Mouse (Mus musculus): Measurements from ENCODE around the gene Fbxw19.
"Not testable (repeated sequence)": the region's sequence is repeated elsewhere in the genome, so short reads cannot be mapped to it uniquely, and the experiment has no call there.

The Fbxw19 gene

DNA sequence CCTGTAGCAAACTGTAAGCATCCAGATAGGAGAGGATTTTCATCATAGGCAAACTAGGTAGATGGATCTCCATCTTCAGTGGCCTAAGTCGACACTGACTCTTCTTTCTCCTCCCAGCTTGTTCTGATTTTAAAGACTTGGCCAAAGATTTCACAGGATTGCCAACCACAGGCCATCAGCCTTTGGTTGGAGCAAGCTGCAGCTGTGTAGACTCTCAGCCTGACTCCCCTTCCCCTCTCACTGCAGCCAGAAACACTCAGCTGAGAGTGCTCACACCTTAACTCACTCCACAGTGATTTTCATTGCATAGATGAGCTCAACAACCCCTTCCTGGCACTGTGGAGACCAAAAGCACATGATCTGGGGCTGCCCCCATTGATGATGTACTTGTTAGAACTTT is at the start of gene Fbxw19:
Fbxw19 (minus strand) TSS at position 101 of the 400 bp plus-strand sequence.
- DNase-seq: not testable (repeated sequence)

DNA sequence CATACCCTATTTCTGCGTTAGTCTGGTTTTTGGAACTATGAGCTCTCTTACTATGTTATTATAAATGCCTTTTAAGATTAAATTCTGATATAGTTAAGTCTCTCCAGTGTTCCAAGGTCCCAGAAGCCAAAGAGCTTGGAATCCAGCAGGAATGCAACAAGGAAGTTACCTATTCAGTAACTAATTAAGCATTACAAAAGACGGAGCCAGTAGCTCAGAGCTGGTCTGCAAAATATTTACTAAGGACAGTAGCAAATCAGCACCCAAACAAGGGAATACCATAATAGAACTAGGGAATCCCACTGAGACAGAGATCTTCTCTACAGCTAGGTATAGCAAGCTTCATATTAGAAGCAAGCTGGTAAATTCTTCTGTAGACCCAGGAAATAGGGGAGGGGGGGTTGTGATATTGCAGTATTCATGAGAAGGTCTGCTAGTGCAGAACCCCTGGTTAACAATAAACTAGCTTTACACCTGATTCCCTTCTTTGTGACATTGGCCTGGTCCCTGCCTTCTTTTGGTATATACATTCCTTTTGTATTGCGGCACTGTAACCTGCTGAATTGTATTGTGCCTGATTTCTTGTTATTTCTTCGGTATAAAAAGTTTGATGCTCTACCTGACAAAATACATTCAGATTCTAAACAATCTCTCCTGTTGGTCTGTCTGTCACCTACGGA is 27.9 kb upstream of the Fbxw19 start:
- DNase-seq: no peak

DNA sequence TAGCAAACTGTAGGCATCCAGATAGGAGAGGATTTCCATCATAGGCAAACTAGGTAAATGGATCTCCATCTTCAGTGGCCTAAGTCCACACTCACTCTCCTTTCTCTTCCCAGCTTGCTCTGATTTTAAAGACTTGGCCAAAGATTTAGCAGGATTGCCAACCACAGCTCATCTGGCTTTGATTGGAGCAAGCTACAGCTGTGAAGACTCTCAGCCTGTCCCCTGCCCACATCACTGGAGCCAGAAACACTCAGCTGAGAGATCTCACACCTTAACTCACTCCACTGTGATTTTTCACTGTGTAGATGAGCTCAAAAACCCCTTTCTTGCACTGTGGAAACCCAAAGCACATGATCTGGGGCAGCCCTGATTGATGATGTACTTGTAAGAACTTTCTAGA is 46.6 kb downstream of the Fbxw19 start, which contains the start of gene Fbxw16:
Fbxw16 (minus strand) TSS at position 101 of the 400 bp plus-strand sequence.
- no peak for DNase-seq

DNA sequence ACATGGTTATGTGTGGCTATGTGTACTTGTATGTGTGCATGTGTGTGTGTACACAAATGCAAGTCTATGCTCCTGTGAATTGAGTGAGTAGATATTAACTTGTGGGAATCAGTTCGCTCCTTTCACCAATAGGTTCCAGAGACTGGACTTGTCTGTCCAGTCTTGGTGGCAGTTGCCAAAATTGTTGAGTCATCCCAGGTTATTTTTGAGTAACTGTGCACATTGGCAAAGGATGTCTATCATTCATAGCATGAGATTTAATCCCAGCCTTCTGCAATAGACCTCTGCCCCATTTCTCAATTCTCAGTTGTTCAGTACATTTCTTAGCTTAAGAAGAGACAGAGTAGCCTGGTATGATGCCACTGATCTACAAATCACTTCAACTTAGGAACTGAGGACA is 62.7 kb downstream of the Fbxw19 start:
- DNase-seq: no peak

All from lung, adult 18-20 months (tissue).